Mouse (Mus musculus) midbrain, postnatal 0 days (tissue): ENCODE measurements at regions not wholly inside any gene's neighbourhood (a gene's known extent, or its start where the extent isn't known, plus 50 kb on each side); places are given as distances from the start of the nearest gene placed in this dataset.

Experiments
- ATAC-seq: fragments of 200-750 bp; cut with Nextera tagmentation; 2 replicates; pipeline ENCODE4 v1.8.0; 2017; ENCODE audit warnings: moderate number of reproducible peaks, mild to moderate bottlenecking, moderate TSS enrichment, moderate library complexity; ENCODE audit not compliant: low FRiP score
- DNase-seq: peaks from one replicate; pipeline ENCODE4 v3.0.0-alpha.2; 2015; ENCODE audit warnings: low spot score
- H3K27ac ChIP-seq: fragments of 300-500 bp; sonication (generic); 2 replicates; pipeline ENCODE4 v1.5.1; 2014; ENCODE audit warnings: low read depth, mild to moderate bottlenecking, low read length, mixed read lengths
- H3K27me3 ChIP-seq: fragments of 300-500 bp; sonication (generic); 2 replicates; pipeline ENCODE4 v1.6.1; 2014; ENCODE audit warnings: low read length, control low read depth, mixed read lengths; ENCODE audit not compliant: insufficient read depth
- H3K36me3 ChIP-seq: fragments of 300-500 bp; sonication (generic); 2 replicates; pipeline ENCODE4 v1.6.1; 2014; ENCODE audit warnings: low read length, control low read depth, mixed read lengths; ENCODE audit not compliant: insufficient read depth
- H3K4me1 ChIP-seq: fragments of 300-500 bp; sonication (generic); 2 replicates; pipeline ENCODE4 v1.6.1; 2014; ENCODE audit warnings: mild to moderate bottlenecking, control low read depth, antibody characterized with exemption, low read length, mixed read lengths; ENCODE audit not compliant: insufficient read depth
- H3K4me2 ChIP-seq: fragments of 300-500 bp; sonication (generic); 2 replicates; pipeline ENCODE4 v1.6.1; 2014; ENCODE audit warnings: low read depth, mild to moderate bottlenecking, low read length, mixed read lengths; ENCODE audit not compliant: poor library complexity, severe bottlenecking
- H3K4me3 ChIP-seq: fragments of 300-500 bp; sonication (generic); 2 replicates; pipeline ENCODE4 v1.5.1; 2014; ENCODE audit warnings: low read depth, mild to moderate bottlenecking, low read length, moderate library complexity
- H3K9ac ChIP-seq: fragments of 300-500 bp; sonication (generic); replicated peaks from 2 replicates; pipeline ENCODE4 v1.6.1; 2014; ENCODE audit warnings: mild to moderate bottlenecking, low read length, moderate library complexity, mixed read lengths; ENCODE audit not compliant: poor library complexity, severe bottlenecking
- H3K9me3 ChIP-seq: fragments of 300-500 bp; sonication (generic); 2 replicates; pipeline ENCODE4 v1.6.1; 2016; ENCODE audit warnings: low read length, control low read depth
- CTCF ChIP-seq: IDR thresholded peaks from 2 replicates; pipeline ENCODE4 v1.5.1; 2016; ENCODE audit warnings: antibody characterized with exemption, mild to moderate bottlenecking
- WGBS: fragments of 180-500 bp; shearing (Covaris S2); extraction: QIAGEN DNeasy Blood & Tissue Kit; methylation state at CpG from one replicate; pipeline ENCODE4 v1.1.7; 2014; 5-methylcytosine and 5-hydroxymethylcytosine counted together

DNA sequence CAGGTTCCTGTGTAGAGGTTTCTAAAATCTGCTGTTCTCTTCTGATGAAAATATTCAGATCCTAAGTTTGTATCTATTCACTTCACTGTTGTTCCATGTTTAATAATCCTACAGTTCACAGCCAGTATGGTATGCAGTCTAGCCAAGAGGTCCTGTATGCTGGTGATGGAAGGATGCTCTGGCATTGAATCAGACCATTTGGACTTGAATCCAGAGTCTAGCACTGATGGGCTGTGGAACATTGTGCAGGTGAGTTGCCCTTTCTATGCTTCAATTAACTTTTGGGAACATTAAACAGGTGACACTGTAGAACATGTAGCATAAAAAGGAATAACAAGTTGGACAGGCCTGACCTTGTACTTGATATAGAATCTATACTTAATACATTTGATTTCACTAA, 267.9 kb downstream of the Etv1 start:
- Histone ChIP-seq H3K4me3 (no peak overlapping the region), H3K36me3 (no peaks in the 10 kb centered on the region), H3K27me3 (no peaks in the 10 kb centered on the region), H3K9ac (no peak overlapping the region), H3K4me1 (no peaks in the 10 kb centered on the region), H3K9me3 (no peaks in the 10 kb centered on the region), H3K4me2 (no peak overlapping the region), H3K27ac (no peak overlapping the region)
- ATAC-seq (no peak), DNase-seq (no peak)
- TF ChIP-seq CTCF = no peak

DNA sequence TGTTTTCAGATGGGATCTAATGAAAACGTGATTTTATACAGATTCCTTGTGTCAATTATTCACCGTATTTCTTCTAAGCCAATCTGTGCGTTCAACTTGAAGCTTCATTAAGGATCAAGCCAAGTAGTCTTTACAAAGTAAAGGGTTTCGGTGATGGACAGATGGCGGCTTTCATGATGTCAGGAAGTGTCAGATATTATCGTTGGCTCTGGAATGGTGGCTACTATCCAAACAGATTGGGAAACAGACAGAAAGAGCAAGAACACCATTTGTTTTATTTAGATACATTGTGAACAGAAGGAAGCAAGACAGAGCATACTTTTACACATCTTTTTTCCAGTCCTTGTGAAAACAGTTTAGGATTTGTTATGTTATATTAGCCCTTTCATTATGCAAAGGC, 269.3 kb downstream of the Etv1 start:
- Histone ChIP-seq H3K4me2 (no peak overlapping the region), H3K9ac (no peak overlapping the region), H3K4me3 (no peak overlapping the region), H3K36me3 (no peaks in the 10 kb centered on the region), H3K4me1 (no peaks in the 10 kb centered on the region), H3K27ac (no peak overlapping the region), H3K27me3 (no peaks in the 10 kb centered on the region), H3K9me3 (no peaks in the 10 kb centered on the region)
- WGBS = 71% methylated on average over 6 of the region's 6 CpGs
- ATAC-seq (no peak), DNase-seq (peak; percentile 42)
- TF ChIP-seq CTCF = no peak

DNA sequence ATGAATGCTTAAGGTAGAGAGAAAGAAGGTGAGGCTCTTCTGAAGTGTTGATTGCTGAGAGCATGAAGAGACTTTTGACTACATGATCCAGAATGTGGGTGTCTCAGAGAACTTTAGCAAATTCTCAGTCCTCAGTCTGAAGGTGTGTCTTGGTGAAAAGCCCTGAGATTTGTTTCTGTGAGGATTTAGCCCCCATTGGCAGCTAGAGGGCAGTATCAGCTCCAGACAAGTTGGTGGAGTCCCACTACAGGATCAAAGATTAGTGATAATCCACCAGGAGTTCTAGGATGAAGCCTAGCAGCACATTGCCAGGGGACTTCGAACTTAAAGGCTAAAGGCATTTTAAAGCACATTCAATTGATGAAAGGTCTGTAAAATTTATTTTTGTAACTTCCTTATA, 269.8 kb downstream of the Etv1 start:
- TF ChIP-seq CTCF = peak; percentile 40
- Histone ChIP-seq H3K27me3 (no peaks in the 10 kb centered on the region), H3K9me3 (no peaks in the 10 kb centered on the region), H3K4me1 (no peaks in the 10 kb centered on the region), H3K4me2 (no peak overlapping the region), H3K9ac (no peak overlapping the region), H3K27ac (no peak overlapping the region), H3K4me3 (no peak overlapping the region), H3K36me3 (no peaks in the 10 kb centered on the region)
- 85% methylated on average over 1 of the region's 1 CpGs for WGBS
- DNase-seq (no peak), ATAC-seq (no peak)

DNA sequence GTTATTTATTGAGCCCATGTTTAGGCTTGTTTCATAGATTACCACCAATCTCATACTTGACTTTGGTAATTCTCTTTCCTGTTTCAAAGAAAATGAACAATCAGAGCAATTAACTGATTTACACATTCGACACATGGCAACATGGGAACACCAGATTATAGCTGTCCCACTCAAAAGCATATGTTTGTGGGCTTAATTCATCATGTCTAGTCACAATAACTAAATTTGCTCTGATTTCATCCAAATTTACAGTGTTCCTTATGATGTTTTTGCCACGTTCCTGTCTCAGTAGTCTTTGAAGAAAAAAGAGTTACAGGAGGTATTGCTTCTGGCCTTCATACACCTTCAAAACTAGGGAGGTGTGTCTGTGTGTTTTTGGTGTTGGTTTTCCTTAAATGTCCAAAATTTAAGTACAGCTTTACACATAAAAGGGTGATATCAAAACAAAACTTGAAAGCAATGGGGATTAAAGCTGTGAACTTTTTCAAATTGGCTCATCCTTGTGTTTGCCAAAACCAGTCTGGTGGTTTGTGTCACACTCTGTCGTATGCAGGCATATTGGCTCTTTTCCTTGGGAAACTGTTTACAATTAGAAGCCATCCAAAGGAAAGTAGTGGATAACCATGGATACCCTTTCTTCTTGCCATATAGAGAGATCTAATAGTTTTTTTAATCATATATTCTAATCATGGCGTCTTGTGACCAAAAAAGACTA, 291.3 kb downstream of the Etv1 start:
- Histone ChIP-seq H3K36me3 (no peaks in the 10 kb centered on the region), H3K9me3 (no peaks in the 10 kb centered on the region), H3K4me1 (no peaks in the 10 kb centered on the region), H3K27me3 (no peaks in the 10 kb centered on the region), H3K4me3 (no peak overlapping the region), H3K9ac (no peak overlapping the region), H3K27ac (no peak overlapping the region), H3K4me2 (no peak overlapping the region)
- ATAC-seq (no peak), DNase-seq (no peak)
- TF ChIP-seq CTCF = no peak
- WGBS = 80% methylated on average over 4 of the region's 4 CpGs

- Histone ChIP-seq H3K36me3 (no peaks in the 10 kb centered on the region), H3K4me1 (no peaks in the 10 kb centered on the region), H3K9me3 (no peaks in the 10 kb centered on the region), H3K4me2 (no peak overlapping the region), H3K27ac (no peak overlapping the region), H3K9ac (no peak overlapping the region), H3K4me3 (no peak overlapping the region), H3K27me3 (no peaks in the 10 kb centered on the region)
- ATAC-seq (no peak), DNase-seq (peak; percentile 17)
- TF ChIP-seq CTCF = no peak
- 72% methylated on average over 15 of the region's 15 CpGs for WGBS
Observed at GRCm38 (mm10) chr12:39073289-39074022, 294.3 kb downstream of the Etv1 start.

DNA sequence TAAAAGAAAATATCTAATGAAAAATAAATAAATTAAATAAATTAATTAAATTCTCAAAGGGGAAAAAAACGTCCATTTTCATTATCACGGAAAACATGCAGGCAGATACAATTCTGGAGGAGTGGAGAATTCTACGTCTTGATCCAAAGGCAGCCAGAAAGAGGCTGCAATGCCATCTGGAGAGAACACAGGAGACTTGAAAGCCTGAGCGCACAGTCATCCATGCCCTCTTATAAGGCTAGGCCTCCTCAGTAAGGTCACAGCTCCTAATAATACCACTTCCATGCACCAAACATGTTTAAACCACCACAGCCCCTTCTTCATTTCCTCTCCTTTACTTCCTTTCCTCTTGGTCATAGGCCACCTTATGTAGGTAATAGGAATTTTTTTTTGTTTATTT, 307.1 kb downstream of the Etv1 start:
- Histone ChIP-seq H3K36me3 (no peaks in the 10 kb centered on the region), H3K4me2 (no peak overlapping the region), H3K9me3 (no peaks in the 10 kb centered on the region), H3K4me3 (no peak overlapping the region), H3K4me1 (no peaks in the 10 kb centered on the region), H3K27me3 (no peaks in the 10 kb centered on the region), H3K9ac (no peak overlapping the region), H3K27ac (no peak overlapping the region)
- no peak for DNase-seq
- ATAC-seq = no peak
- TF ChIP-seq CTCF = no peak
- WGBS = 88% methylated on average over 4 of the region's 4 CpGs
